Mouse (Mus musculus): ENCODE data around the gene Taok3. TPM values are rescaled to one million over a fixed set of nuclear protein-coding genes. Genes with fewer than 3 reads are reported as not detected.

Taok3 gene
- total and polyA plus RNA-seq, 3 experiments = 8.3 to 35.0 (median 17.4) TPM

- DNase-seq (ENCODE audit: extremely low read depth) = no peak
- Histone ChIP-seq H3K79me2 (replicated peaks; ENCODE audit: control insufficient read depth, extremely low read depth, insufficient read depth, poor library complexity, severe bottlenecking) (no peaks in the 10 kb centered on the region), H3K9me3 (replicated peaks; ENCODE audit: low read length) (no peaks in the 10 kb centered on the region), H3K9ac (ENCODE audit: insufficient read depth, low read depth) (no peak overlapping the region), H3K4me2 (ENCODE audit: insufficient read depth, low read depth, poor library complexity, severe bottlenecking) (no peak overlapping the region), H3K4me1 (ENCODE audit: control insufficient read depth in 1 of 2, insufficient read depth in 2 of 2) (peaks cover 7 to 23% of the 10 kb centered on the region in 2 experiments), H3K27me3 (replicated peaks) (peaks cover 10% of the 10 kb centered on the region), H3K36me3 (replicated peaks in 1 of 2; ENCODE audit: control insufficient read depth in 1 of 2, insufficient read depth in 1 of 2, low read length in 1 of 2) (no peaks in the 10 kb centered on the region), H3K27ac (ENCODE audit: insufficient read depth, low read depth) (no peak overlapping the region), H3K4me3 (replicated peaks in 1 of 3; ENCODE audit: low read depth in 2 of 3, low read length in 2 of 3, poor library complexity in 1 of 3) (no peak overlapping the region)
- dilution Hi-C loops (cut with MboI; ENCODE audit: extremely low pct_ligation_motif_present, extremely low pct_unique_long_range_greater_than_20kb, low sequenced_read_pairs) = no loop called here
- TF ChIP-seq TBP (conservative IDR thresholded peaks at IDR 0.05; ENCODE audit: low read depth, low read length) (no peak), IRF4 (IDR thresholded peaks at IDR 0.05; ENCODE audit: low read depth, low read length) (no peak), ELF1 (IDR thresholded peaks at IDR 0.05; ENCODE audit: low read depth, low read length) (peak; percentile 27; the same call in 1 of the 2 replicates)
- in situ Hi-C loops (cut with MboI; ENCODE audit: low pct_ligation_motif_present, low pct_unique_long_range_greater_than_20kb, low sequenced_read_pairs) = no loop called here
Measured at GRCm38 (mm10) chr5:117314587-117315428, 194.9 kb downstream of the Taok3 start.

- Histone ChIP-seq H3K4me2 (ENCODE audit: insufficient read depth, low read depth, poor library complexity, severe bottlenecking) (peak within 1 kb of the TSS; percentile 79), H3K27me3 (replicated peaks) (peaks cover 19% of the 10 kb centered on the region), H3K27ac (ENCODE audit: insufficient read depth, low read depth) (peak within 1 kb of the TSS; percentile 9; the same call in 1 of the 2 replicates), H3K4me1 (ENCODE audit: control insufficient read depth in 1 of 2, insufficient read depth in 2 of 2) (peaks cover 15 to 31% of the 10 kb centered on the region in 2 experiments), H3K9ac (ENCODE audit: insufficient read depth, low read depth) (peak within 1 kb of the TSS; percentile 81), H3K9me3 (replicated peaks; ENCODE audit: low read length) (no peaks in the 10 kb centered on the region), H3K4me3 (replicated peaks in 1 of 3; ENCODE audit: low read depth in 2 of 3, low read length in 2 of 3, poor library complexity in 1 of 3) (peak within 1 kb of the TSS; percentile 74 to 86 (median 76)), H3K79me2 (replicated peaks; ENCODE audit: control insufficient read depth, extremely low read depth, insufficient read depth, poor library complexity, severe bottlenecking) (no peaks in the 10 kb centered on the region), H3K36me3 (replicated peaks in 1 of 2; ENCODE audit: control insufficient read depth in 1 of 2, insufficient read depth in 1 of 2, low read length in 1 of 2) (peaks cover 0 to 3% of the 10 kb centered on the region in 2 experiments)
- in situ Hi-C loops (cut with MboI; ENCODE audit: low pct_ligation_motif_present, low pct_unique_long_range_greater_than_20kb, low sequenced_read_pairs) = no loop called here
- DNase-seq (ENCODE audit: extremely low read depth) = peak; percentile 34
- dilution Hi-C loops (cut with MboI; ENCODE audit: extremely low pct_ligation_motif_present, extremely low pct_unique_long_range_greater_than_20kb, low sequenced_read_pairs) = no loop called here
- peak; percentile 43; the same call in 1 of the 2 replicates for TF ChIP-seq SIN3A (IDR thresholded peaks at IDR 0.05; ENCODE audit: low read length)
- TF ChIP-seq KAT2A (IDR thresholded peaks at IDR 0.05; ENCODE audit: insufficient replicate concordance, low read length) = no peak
- TF ChIP-seq CHD2 (IDR thresholded peaks at IDR 0.05; ENCODE audit: low read length) = peak; percentile 50
- peak; percentile 2; the same call in 1 of the 2 replicates for TF ChIP-seq BHLHE40 (IDR thresholded peaks at IDR 0.05; ENCODE audit: low read depth, low read length)
- TF ChIP-seq PAX5 (IDR thresholded peaks at IDR 0.05; ENCODE audit: low read length) = no peak
- peak; percentile 75 for TF ChIP-seq POLR2A (IDR thresholded peaks at IDR 0.05; ENCODE audit: low read depth, low read length)
- peak; percentile 71 for TF ChIP-seq NELFE (IDR thresholded peaks at IDR 0.05; ENCODE audit: low read depth, low read length)
- TF ChIP-seq UBTF (IDR thresholded peaks at IDR 0.05; ENCODE audit: low read depth, low read length) = peak; percentile 94
- TF ChIP-seq ZMIZ1 (IDR thresholded peaks at IDR 0.05; ENCODE audit: low read depth, low read length) = peak; percentile 66
- no peak for TF ChIP-seq JUND (conservative IDR thresholded peaks at IDR 0.05; ENCODE audit: low read depth, low read length)
- peak; percentile 47; the same call in 1 of the 2 replicates for TF ChIP-seq ELF1 (IDR thresholded peaks at IDR 0.05; ENCODE audit: low read depth, low read length)
- TF ChIP-seq TCF12 (IDR thresholded peaks at IDR 0.05; ENCODE audit: low read depth, low read length) = peak; percentile 66; the same call in 1 of the 2 replicates
- peak; percentile 38; the same call in 1 of the 2 replicates for TF ChIP-seq CHD1 (IDR thresholded peaks at IDR 0.05; ENCODE audit: low read depth, low read length)
- TF ChIP-seq MXI1 (IDR thresholded peaks at IDR 0.05; ENCODE audit: low read depth, low read length) = peak; percentile 52
- TF ChIP-seq MAZ (IDR thresholded peaks at IDR 0.05; ENCODE audit: low read depth, low read length) = peak; percentile 79; the same call in 1 of the 2 replicates
- TF ChIP-seq MYC (IDR thresholded peaks at IDR 0.05; ENCODE audit: low read depth, low read length) = no peak
- no peak for TF ChIP-seq TBP (conservative IDR thresholded peaks at IDR 0.05; ENCODE audit: low read depth, low read length)
Measured at GRCm38 (mm10) chr5:117318741-117319629, 199.1 kb downstream of the Taok3 start, which contains the start of gene Vsig10. Gene Vsig10, plus strand, starts transcription at chr5:117319083.
